Mouse (Mus musculus): Measurements from ENCODE around the gene Cxcr5. TPM values are rescaled to one million over a fixed set of nuclear protein-coding genes. Genes with fewer than 3 reads are reported as not detected.

The Cxcr5 gene
- polyA plus RNA-seq, 1 experiment: not detected

GRCm38 (mm10) chr9:44604779-44605615, 43.3 kb upstream of the Cxcr5 start, which contains the start of gene Ddx6:
Gene Ddx6 (plus strand): TSS chr9:44604892.
- no peak for TF ChIP-seq CEBPB (IDR thresholded peaks at IDR 0.05; ENCODE audit: low read depth)
- no peak for TF ChIP-seq FOSL1 (IDR thresholded peaks at IDR 0.05; ENCODE audit: insufficient read depth, low read length, poor library complexity, severe bottlenecking)
- TF ChIP-seq CTCF (IDR thresholded peaks at IDR 0.05; ENCODE audit: control insufficient read depth, insufficient read depth, insufficient read length): no peak
- no peak for TF ChIP-seq MYOG (IDR thresholded peaks at IDR 0.05; ENCODE audit: control insufficient read depth, extremely low read depth, insufficient read length)
- no peak for TF ChIP-seq MAX (IDR thresholded peaks at IDR 0.05)
- TF ChIP-seq MYOD1 (IDR thresholded peaks at IDR 0.05; ENCODE audit: control insufficient read depth, insufficient read length, low read depth): no peak
- TF ChIP-seq USF1 (IDR thresholded peaks at IDR 0.05; ENCODE audit: low read depth): no peak
- H3K27me3 ChIP-seq (ENCODE audit: control insufficient read depth, insufficient read depth, insufficient read length): no peaks in the 10 kb centered on the region
- peak within 1 kb of the TSS; percentile 89 for H3ac ChIP-seq (ENCODE audit: control insufficient read depth, insufficient read length, low read depth)
- peak within 1 kb of the TSS; percentile 83 for H3K4me3 ChIP-seq (ENCODE audit: insufficient read depth, poor library complexity, severe bottlenecking)
- peaks cover 76% of the 10 kb centered on the region for H3K79me2 ChIP-seq (ENCODE audit: control insufficient read depth, insufficient read depth)
- peaks cover 31% of the 10 kb centered on the region for H3K36me3 ChIP-seq (ENCODE audit: control insufficient read depth, insufficient read depth)
- H3K79me3 ChIP-seq (ENCODE audit: low read depth): peaks cover 60% of the 10 kb centered on the region

GRCm38 (mm10) chr9:44604290-44604778, 42.7 kb upstream of the Cxcr5 start:
- peaks cover 54% of the 10 kb centered on the region for H3K79me3 ChIP-seq (ENCODE audit: low read depth)
- TF ChIP-seq FOSL1 (IDR thresholded peaks at IDR 0.05; ENCODE audit: insufficient read depth, low read length, poor library complexity, severe bottlenecking): no peak
- H3K4me3 ChIP-seq (ENCODE audit: insufficient read depth, poor library complexity, severe bottlenecking): peak overlapping the region; percentile 83
- peaks cover 25% of the 10 kb centered on the region for H3K36me3 ChIP-seq (ENCODE audit: control insufficient read depth, insufficient read depth)
- no peaks in the 10 kb centered on the region for H3K27me3 ChIP-seq (ENCODE audit: control insufficient read depth, insufficient read depth, insufficient read length)
- H3K79me2 ChIP-seq (ENCODE audit: control insufficient read depth, insufficient read depth): peaks cover 69% of the 10 kb centered on the region
- peak overlapping the region; percentile 72 for H3ac ChIP-seq (ENCODE audit: control insufficient read depth, insufficient read length, low read depth)

- H3K36me3 ChIP-seq (ENCODE audit: control insufficient read depth, insufficient read depth): peaks cover 18% of the 10 kb centered on the region
- no peaks in the 10 kb centered on the region for H3K27me3 ChIP-seq (ENCODE audit: control insufficient read depth, insufficient read depth, insufficient read length)
- H3K79me2 ChIP-seq (ENCODE audit: control insufficient read depth, insufficient read depth): peaks cover 63% of the 10 kb centered on the region
- no peak for TF ChIP-seq MAX (IDR thresholded peaks at IDR 0.05)
- no peak for TF ChIP-seq CEBPB (IDR thresholded peaks at IDR 0.05; ENCODE audit: low read depth)
- TF ChIP-seq MYOG (IDR thresholded peaks at IDR 0.05; ENCODE audit: control insufficient read depth, extremely low read depth, insufficient read length): no peak
- no peak for TF ChIP-seq FOSL1 (IDR thresholded peaks at IDR 0.05; ENCODE audit: insufficient read depth, low read length, poor library complexity, severe bottlenecking)
- no peak for TF ChIP-seq USF1 (IDR thresholded peaks at IDR 0.05; ENCODE audit: low read depth)
- no peak for TF ChIP-seq CTCF (IDR thresholded peaks at IDR 0.05; ENCODE audit: control insufficient read depth, insufficient read depth, insufficient read length)
- no peak for TF ChIP-seq MYOD1 (IDR thresholded peaks at IDR 0.05; ENCODE audit: control insufficient read depth, insufficient read length, low read depth)
- H3K79me3 ChIP-seq (ENCODE audit: low read depth): peaks cover 47% of the 10 kb centered on the region
- peak overlapping the region; percentile 83 for H3K4me3 ChIP-seq (ENCODE audit: insufficient read depth, poor library complexity, severe bottlenecking)
- peak overlapping the region; percentile 72 for H3ac ChIP-seq (ENCODE audit: control insufficient read depth, insufficient read length, low read depth)
Observed at GRCm38 (mm10) chr9:44603454-44604289, 42.0 kb upstream of the Cxcr5 start.

- peaks cover 54% of the 10 kb centered on the region for H3K79me2 ChIP-seq (ENCODE audit: control insufficient read depth, insufficient read depth)
- H3K36me3 ChIP-seq (ENCODE audit: control insufficient read depth, insufficient read depth): peaks cover 9% of the 10 kb centered on the region
- H3K27me3 ChIP-seq (ENCODE audit: control insufficient read depth, insufficient read depth, insufficient read length): no peaks in the 10 kb centered on the region
- H3K79me3 ChIP-seq (ENCODE audit: low read depth): peaks cover 38% of the 10 kb centered on the region
- TF ChIP-seq CEBPB (IDR thresholded peaks at IDR 0.05; ENCODE audit: low read depth): no peak
- no peak for TF ChIP-seq USF1 (IDR thresholded peaks at IDR 0.05; ENCODE audit: low read depth)
- TF ChIP-seq FOSL1 (IDR thresholded peaks at IDR 0.05; ENCODE audit: insufficient read depth, low read length, poor library complexity, severe bottlenecking): no peak
- TF ChIP-seq CTCF (IDR thresholded peaks at IDR 0.05; ENCODE audit: control insufficient read depth, insufficient read depth, insufficient read length): no peak
- no peak for TF ChIP-seq MYOG (IDR thresholded peaks at IDR 0.05; ENCODE audit: control insufficient read depth, extremely low read depth, insufficient read length)
- no peak for TF ChIP-seq MYOD1 (IDR thresholded peaks at IDR 0.05; ENCODE audit: control insufficient read depth, insufficient read length, low read depth)
- TF ChIP-seq MAX (IDR thresholded peaks at IDR 0.05): no peak
- no peak overlapping the region for H3K4me3 ChIP-seq (ENCODE audit: insufficient read depth, poor library complexity, severe bottlenecking)
- no peak overlapping the region for H3ac ChIP-seq (ENCODE audit: control insufficient read depth, insufficient read length, low read depth)
Observed at GRCm38 (mm10) chr9:44602766-44603165, 41.1 kb upstream of the Cxcr5 start.

GRCm38 (mm10) chr9:44600801-44601200, 39.1 kb upstream of the Cxcr5 start:
- Histone ChIP-seq H3K36me3 (ENCODE audit: control insufficient read depth, insufficient read depth) (no peaks in the 10 kb centered on the region), H3K79me3 (ENCODE audit: low read depth) (peaks cover 19% of the 10 kb centered on the region), H3ac (ENCODE audit: control insufficient read depth, insufficient read length, low read depth) (no peak overlapping the region), H3K27me3 (ENCODE audit: control insufficient read depth, insufficient read depth, insufficient read length) (no peaks in the 10 kb centered on the region), H3K79me2 (ENCODE audit: control insufficient read depth, insufficient read depth) (peaks cover 34% of the 10 kb centered on the region), H3K4me3 (ENCODE audit: insufficient read depth, poor library complexity, severe bottlenecking) (no peak overlapping the region)
- TF ChIP-seq CTCF (IDR thresholded peaks at IDR 0.05; ENCODE audit: control insufficient read depth, insufficient read depth, insufficient read length) (no peak), FOSL1 (IDR thresholded peaks at IDR 0.05; ENCODE audit: insufficient read depth, low read length, poor library complexity, severe bottlenecking) (no peak), USF1 (IDR thresholded peaks at IDR 0.05; ENCODE audit: low read depth) (no peak)

Data from C2C12 (cell line).